Mouse (Mus musculus) macrophage (primary cell): Measurements from ENCODE around the gene Psmc2. TPM values are rescaled to one million over a fixed set of nuclear protein-coding genes. Genes with fewer than 3 reads are reported as not detected.

Experiments used
- H3K27ac ChIP-seq: fragments of 350-480 bp; formaldehyde crosslinking; 2 replicates; pipeline ENCODE4 v1.9.0; 2021
- H3K36me3 ChIP-seq: fragments of 350-480 bp; formaldehyde crosslinking; 2 replicates; pipeline ENCODE4 v1.9.0; 2021; ENCODE audit errors: inconsistent target
- H3K4me3 ChIP-seq: fragments of 350-480 bp; formaldehyde crosslinking; 2 replicates; pipeline ENCODE4 v1.9.0; 2021; ENCODE audit errors: inconsistent target
- H3K79me2 ChIP-seq: fragments of 350-480 bp; formaldehyde crosslinking; 2 replicates; pipeline ENCODE4 v1.9.0; 2021; ENCODE audit errors: inconsistent target
- WGBS: methylation state at CpG from one replicate; pipeline ENCODE4 v1.1.7; 2026; ENCODE audit warnings: inconsistent platforms; ENCODE audit not compliant: missing documents; 5-methylcytosine and 5-hydroxymethylcytosine counted together
- polyA plus RNA-seq: library from polyadenylated mRNA; stranded (reverse); fragments of 250-400 nt; gene quantifications from 3 replicates; pipeline ENCODE4 v1.2.4, GENCODE M21; 2018; ENCODE audit warnings: inconsistent platforms
- total RNA-seq, 78 experiments: library from RNA; depleted of rRNA; stranded (reverse); fragments of 250-400 nt; gene quantifications; 1 replicate in 9 of 78; 2 replicates in 24 of 78; 3 replicates in 43 of 78; 4 replicates in 2 of 78; pipeline ENCODE4 v1.2.4; 2018; ENCODE audit warnings: inconsistent platforms in 56 of 78

The Psmc2 gene
- total RNA-seq (2018; cell fraction: chromatin; rRNA removed): 10 to 100 TPM; 12.5 to 53.4 (median 30.9) TPM
- 100 to 1,000 TPM in 13 of 26 experiments, 10 to 100 TPM in 13; 63.4 to 127 (median 95.0) TPM for total RNA-seq (2018; cell fraction: cytosol; rRNA removed)
- 10 to 100 TPM; 15.6 to 53.6 (median 35.0) TPM for total RNA-seq (2018; cell fraction: nucleus; rRNA removed)
- 85.7 to 124 TPM (median 98.6 TPM) in 3 replicates for polyA plus RNA-seq

GRCm38 (mm10) chr5:21785053-21785452, at the start of gene Psmc2, which contains the start of gene Dnajc2:
Gene Psmc2 (plus strand): TSS chr5:21785283.
Gene Dnajc2 (minus strand): TSS chr5:21785251.
- H3K79me2 ChIP-seq: peaks cover 53% of the 10 kb centered on the region
- peak within 1 kb of the TSS; percentile 56 for H3K27ac ChIP-seq
- peaks cover 26% of the 10 kb centered on the region; the same call in 1 of the 2 replicates for H3K36me3 ChIP-seq
- peak within 1 kb of the TSS; percentile 94 for H3K4me3 ChIP-seq
- under 1% methylated on average over 36 of the region's 37 CpGs for WGBS

DNA sequence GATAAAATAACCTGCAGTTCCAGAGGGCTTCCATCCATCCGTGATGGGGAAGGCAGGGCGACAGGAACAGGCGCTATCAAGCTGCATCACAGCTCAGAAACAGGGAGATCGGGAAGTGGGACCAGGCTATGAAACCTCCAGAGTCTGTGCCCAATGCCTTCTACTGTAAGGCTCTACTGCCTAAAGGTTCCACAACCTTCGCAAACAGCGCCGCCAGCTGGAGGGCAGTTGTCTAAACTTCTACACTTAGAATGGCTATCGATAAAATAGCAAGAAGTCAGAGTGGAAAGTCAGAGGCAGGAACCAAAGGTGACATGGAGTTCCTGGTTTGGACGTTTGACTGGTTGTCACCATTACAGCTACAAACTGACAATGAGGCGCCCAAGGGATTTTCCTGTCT, 49.5 kb upstream of the Psmc2 start:
- H3K79me2 ChIP-seq: peaks cover 20% of the 10 kb centered on the region
- 29% methylated on average over 10 of the region's 10 CpGs for WGBS
- no peak overlapping the region for H3K27ac ChIP-seq
- peak overlapping the region; percentile 26 for H3K4me3 ChIP-seq
- peaks cover 14% of the 10 kb centered on the region; the same call in 1 of the 2 replicates for H3K36me3 ChIP-seq

GRCm38 (mm10) chr5:21736046-21736445, 49.0 kb upstream of the Psmc2 start:
- 89% methylated on average over 11 of the region's 11 CpGs for WGBS
- Histone ChIP-seq H3K4me3 (no peak overlapping the region), H3K27ac (no peak overlapping the region), H3K36me3 (peaks cover 17% of the 10 kb centered on the region; the same call in 1 of the 2 replicates), H3K79me2 (peaks cover 20% of the 10 kb centered on the region)

DNA sequence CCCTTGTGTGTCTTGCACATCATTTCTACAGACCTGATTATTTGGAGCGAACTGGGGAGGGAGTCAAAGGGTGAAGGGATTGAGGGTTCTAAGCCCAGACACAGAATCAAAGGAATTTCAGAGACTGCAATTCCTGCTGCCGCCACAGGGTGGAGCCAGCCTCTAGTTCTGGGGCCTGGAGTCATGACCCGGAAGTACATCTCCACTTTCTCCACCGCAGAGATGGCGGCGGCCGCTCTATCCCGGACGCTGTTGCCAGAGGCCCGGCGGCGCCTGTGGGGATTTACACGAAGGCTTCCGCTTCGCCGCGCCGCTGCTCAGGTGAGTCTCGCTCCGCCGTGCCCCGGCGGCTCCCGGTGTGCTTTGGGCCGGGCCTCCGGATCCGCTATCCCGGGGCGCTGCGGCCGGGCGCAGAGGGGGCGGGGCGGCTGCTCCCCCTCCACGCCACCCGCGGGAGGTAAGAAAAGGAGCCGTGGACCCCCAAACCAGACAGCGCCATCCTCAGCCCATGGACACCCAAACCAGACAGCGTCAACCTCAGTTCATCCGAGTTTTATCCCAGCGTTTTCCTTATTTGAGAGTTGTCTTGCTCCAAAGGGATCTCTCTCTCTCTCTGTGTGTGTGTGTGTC, 48.0 kb upstream of the Psmc2 start, which contains the start of gene Pmpcb:
Gene Pmpcb, plus strand, starts transcription at position 186 of the 630 bp plus-strand sequence.
- peaks cover 20% of the 10 kb centered on the region for H3K79me2 ChIP-seq
- H3K4me3 ChIP-seq: peak within 1 kb of the TSS; percentile 68
- H3K27ac ChIP-seq: no peak within 1 kb of the TSS
- H3K36me3 ChIP-seq: peaks cover 27% of the 10 kb centered on the region
- WGBS: under 1% methylated on average over 33 of the region's 42 CpGs

DNA sequence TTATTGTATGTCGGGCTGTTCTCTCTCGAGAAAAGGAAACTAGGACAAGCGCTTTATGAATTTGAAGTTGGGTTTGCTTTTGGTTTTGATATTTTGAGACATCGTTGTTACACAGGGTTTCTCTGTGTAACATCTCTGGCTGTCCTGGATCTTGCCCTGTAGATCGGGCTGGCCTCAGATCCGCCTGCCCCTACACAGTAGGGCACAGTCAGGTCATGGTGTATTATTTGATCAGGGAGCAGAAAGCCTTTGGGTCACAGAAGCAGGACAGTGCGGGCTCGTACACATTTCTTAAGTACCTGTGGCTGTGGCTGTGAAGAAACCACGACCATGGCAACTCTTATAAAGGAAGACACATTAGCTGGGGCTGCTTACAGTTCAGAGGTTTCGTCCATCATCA, 47.5 kb upstream of the Psmc2 start:
- 16% methylated on average over 10 of the region's 10 CpGs for WGBS
- H3K36me3 ChIP-seq: peaks cover 32% of the 10 kb centered on the region
- no peak overlapping the region for H3K27ac ChIP-seq
- peaks cover 20% of the 10 kb centered on the region for H3K79me2 ChIP-seq
- peak overlapping the region; percentile 68 for H3K4me3 ChIP-seq

DNA sequence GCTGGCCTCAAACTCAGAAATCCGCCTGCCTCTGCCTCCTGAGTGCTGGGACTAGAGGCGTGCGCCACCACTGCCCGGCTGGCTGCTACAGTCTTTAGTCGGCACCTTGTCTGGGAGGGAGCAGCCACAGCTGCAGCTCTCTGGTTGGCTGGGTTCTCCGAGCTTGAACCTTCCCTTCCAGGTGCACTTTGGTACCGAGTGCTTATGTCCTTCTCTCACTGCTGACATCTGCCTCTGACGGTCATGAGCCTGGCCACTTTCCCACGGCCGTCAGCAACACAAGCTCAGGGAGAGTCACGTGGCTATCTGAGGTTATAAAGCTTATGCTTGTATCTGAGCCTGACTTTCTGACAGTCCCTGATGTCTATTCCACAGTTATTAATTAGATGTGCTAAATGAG, 46.0 kb upstream of the Psmc2 start:
- Histone ChIP-seq H3K79me2 (peaks cover 20% of the 10 kb centered on the region), H3K27ac (no peak overlapping the region), H3K4me3 (no peak overlapping the region), H3K36me3 (peaks cover 47% of the 10 kb centered on the region)
- 96% methylated on average over 11 of the region's 11 CpGs for WGBS

DNA sequence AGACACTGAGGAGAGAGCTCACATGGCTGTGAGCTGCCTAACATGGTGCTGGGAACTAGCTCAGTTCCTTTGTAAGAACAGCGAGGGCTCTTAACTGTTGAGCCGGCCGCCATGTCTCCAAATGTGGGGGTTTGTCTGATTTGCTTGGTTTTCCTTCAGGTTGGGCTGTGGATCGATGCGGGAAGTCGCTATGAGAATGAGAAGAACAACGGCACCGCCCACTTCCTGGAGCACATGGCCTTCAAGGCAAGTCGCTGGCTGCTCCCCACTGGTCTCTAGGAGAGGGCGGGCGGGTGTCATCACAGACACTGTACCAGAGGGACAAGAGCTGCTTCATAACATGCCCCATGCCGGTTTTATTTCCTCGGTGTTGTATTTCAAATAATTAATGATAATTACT, 45.2 kb upstream of the Psmc2 start:
- H3K27ac ChIP-seq: no peak overlapping the region
- 91% methylated on average over 13 of the region's 13 CpGs for WGBS
- H3K36me3 ChIP-seq: peaks cover 55% of the 10 kb centered on the region

GRCm38 (mm10) chr5:21743606-21744005, 41.5 kb upstream of the Psmc2 start:
- 96% methylated on average over 10 of the region's 10 CpGs for WGBS

More for the DNA sequence above, 45.2 kb upstream of the Psmc2 start:
- Histone ChIP-seq H3K4me3 (no peak overlapping the region), H3K79me2 (peaks cover 20% of the 10 kb centered on the region)

GRCm38 (mm10) chr5:21744651-21745050, 40.4 kb upstream of the Psmc2 start:
- Histone ChIP-seq H3K79me2 (no peaks in the 10 kb centered on the region), H3K4me3 (no peak overlapping the region), H3K27ac (no peak overlapping the region), H3K36me3 (peaks cover 93% of the 10 kb centered on the region)

More at GRCm38 (mm10) chr5:21743606-21744005, 41.5 kb upstream of the Psmc2 start:
- peaks cover 88% of the 10 kb centered on the region for H3K36me3 ChIP-seq
- H3K27ac ChIP-seq: no peak overlapping the region
- H3K4me3 ChIP-seq: no peak overlapping the region
- peaks cover 6% of the 10 kb centered on the region; the same call in 1 of the 2 replicates for H3K79me2 ChIP-seq

- WGBS: 97% methylated on average over 6 of the region's 8 CpGs
- peaks cover 83% of the 10 kb centered on the region for H3K36me3 ChIP-seq
- no peak overlapping the region for H3K4me3 ChIP-seq
- no peak overlapping the region for H3K27ac ChIP-seq
- no peaks in the 10 kb centered on the region for H3K79me2 ChIP-seq
These were observed 39.1 kb upstream of the Psmc2 start for GRCm38 (mm10) chr5:21745966-21746365.

- peak overlapping the region; percentile 46 for H3K27ac ChIP-seq
- 40% methylated on average over 4 of the region's 4 CpGs for WGBS
- H3K79me2 ChIP-seq: no peaks in the 10 kb centered on the region
- H3K4me3 ChIP-seq: no peak overlapping the region
- peaks cover 43% of the 10 kb centered on the region for H3K36me3 ChIP-seq
These were observed 16.6 kb upstream of the Psmc2 start for GRCm38 (mm10) chr5:21768506-21768905.

DNA sequence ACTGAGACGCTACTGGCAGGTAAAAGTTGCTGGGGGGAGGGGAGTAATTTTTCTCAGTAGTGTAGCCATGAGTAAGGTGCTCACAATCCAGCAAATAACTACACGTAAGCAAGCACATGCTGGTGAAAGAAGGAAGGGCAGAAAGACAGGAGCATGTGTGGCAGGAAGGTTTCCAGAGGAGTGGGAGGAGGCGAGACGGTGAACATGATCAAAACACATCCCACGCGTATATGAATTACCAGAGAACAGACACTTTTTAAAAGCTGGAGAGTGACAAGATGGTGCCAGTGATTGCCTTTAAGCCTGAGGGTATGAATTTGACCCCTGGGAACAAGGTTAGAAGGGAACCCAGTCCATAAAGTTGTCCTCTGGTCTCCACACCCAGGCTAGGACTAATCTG, 15.2 kb upstream of the Psmc2 start:
- H3K36me3 ChIP-seq: peaks cover 43% of the 10 kb centered on the region
- H3K79me2 ChIP-seq: no peaks in the 10 kb centered on the region
- WGBS: 93% methylated on average over 6 of the region's 6 CpGs
- no peak overlapping the region for H3K27ac ChIP-seq
- H3K4me3 ChIP-seq: no peak overlapping the region

- WGBS: 96% methylated on average over 6 of the region's 6 CpGs
- Histone ChIP-seq H3K4me3 (no peak overlapping the region), H3K36me3 (peaks cover 55% of the 10 kb centered on the region), H3K27ac (no peak overlapping the region), H3K79me2 (no peaks in the 10 kb centered on the region; the same call in 1 of the 2 replicates)
These were observed 8.6 kb upstream of the Psmc2 start for GRCm38 (mm10) chr5:21776491-21776890.

- H3K36me3 ChIP-seq: peaks cover 33% of the 10 kb centered on the region
- H3K27ac ChIP-seq: no peak overlapping the region
- peak overlapping the region; percentile 67 for H3K4me3 ChIP-seq
- under 1% methylated on average over 51 of the region's 51 CpGs for WGBS
- H3K79me2 ChIP-seq: peaks cover 47% of the 10 kb centered on the region
These were observed 676 bp upstream of the Psmc2 start for GRCm38 (mm10) chr5:21784161-21785052.
